Mouse (Mus musculus): ENCODE measurements around the gene Zfp169.

DNA sequence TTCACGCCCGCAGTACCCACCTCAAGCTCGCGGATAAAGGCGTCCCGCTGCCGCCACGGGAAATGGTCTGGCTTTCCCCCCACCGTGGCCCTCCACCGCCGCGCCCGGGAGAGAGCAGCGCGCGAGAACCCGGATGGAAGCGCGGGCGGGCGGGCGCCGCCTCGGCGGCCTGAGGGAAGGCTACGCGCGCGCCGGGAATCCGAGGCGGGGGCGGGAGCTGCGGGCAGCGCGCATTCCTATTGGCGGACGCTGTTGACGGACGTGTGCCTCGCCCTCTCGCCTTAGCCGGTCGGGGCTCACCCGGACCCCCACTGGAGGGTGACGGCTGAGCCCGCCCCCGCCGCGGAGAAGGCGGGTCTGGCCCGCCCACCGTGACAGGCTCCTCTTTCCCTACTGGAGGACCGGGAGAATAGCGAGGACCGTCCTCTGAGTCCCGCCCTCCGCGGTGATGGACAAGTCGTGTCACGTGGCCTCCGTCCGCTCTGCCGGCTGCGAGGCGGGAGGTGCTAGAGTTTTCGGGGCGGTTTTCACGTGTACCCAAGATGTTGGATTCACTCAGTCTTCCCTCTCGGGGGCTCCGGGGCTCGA lies 33.2 kb upstream of the Zfp169 start:
- TF ChIP-seq CTCF (IDR thresholded peaks at IDR 0.05; ENCODE audit: low read depth, low read length) (no peak), POLR2A (IDR thresholded peaks at IDR 0.05; ENCODE audit: extremely low read depth, insufficient read depth, low read length) (peak; percentile 91)
